Mouse (Mus musculus) lung, embryonic 15.5 days (tissue): ENCODE results near the gene Brsk1. TPM values are rescaled to one million over a fixed set of nuclear protein-coding genes. Genes with fewer than 3 reads are reported as not detected.

Experiments
- ATAC-seq: fragments of 200-750 bp; cut with Nextera tagmentation; 2 replicates; pipeline ENCODE4 v1.8.0; 2017; ENCODE audit warnings: moderate number of reproducible peaks, borderline replicate concordance; ENCODE audit not compliant: low FRiP score, low TSS enrichment; ENCODE audit errors: extremely low read depth
- H3K27ac ChIP-seq: fragments of 300-500 bp; sonication (generic); 2 replicates; pipeline ENCODE4 v1.5.1; 2015; ENCODE audit warnings: moderate library complexity, mild to moderate bottlenecking, inconsistent platforms
- H3K27me3 ChIP-seq: fragments of 300-500 bp; sonication (generic); 2 replicates; pipeline ENCODE4 v1.6.1; 2015; ENCODE audit warnings: inconsistent platforms
- H3K36me3 ChIP-seq: fragments of 300-500 bp; sonication (generic); 2 replicates; pipeline ENCODE4 v1.6.1; 2015; ENCODE audit warnings: inconsistent platforms
- H3K4me1 ChIP-seq: fragments of 300-500 bp; sonication (generic); 2 replicates; pipeline ENCODE4 v1.6.1; 2015; ENCODE audit warnings: inconsistent platforms
- H3K4me2 ChIP-seq: fragments of 300-500 bp; sonication (generic); 2 replicates; pipeline ENCODE4 v1.6.1; 2015; ENCODE audit warnings: inconsistent platforms, mild to moderate bottlenecking, moderate library complexity
- H3K4me3 ChIP-seq: fragments of 300-500 bp; sonication (generic); 2 replicates; pipeline ENCODE4 v1.5.1; 2015; ENCODE audit warnings: mild to moderate bottlenecking, inconsistent platforms
- H3K9ac ChIP-seq: fragments of 300-500 bp; sonication (generic); 2 replicates; pipeline ENCODE4 v1.6.1; 2015; ENCODE audit warnings: inconsistent platforms
- H3K9me3 ChIP-seq: fragments of 300-500 bp; sonication (generic); 2 replicates; pipeline ENCODE4 v1.6.1; 2016; ENCODE audit warnings: inconsistent platforms
- WGBS: fragments of 180-500 bp; shearing (Covaris S2); methylation state at CpG from one replicate; pipeline ENCODE4 v1.1.7; 2015; 5-methylcytosine and 5-hydroxymethylcytosine counted together
- polyA plus RNA-seq: library from polyadenylated mRNA; unstranded; fragments of >200 nt; fragmentation: Nextera tagmentation; extraction: Ambion mirVana; gene quantifications from 2 replicates; pipeline ENCODE4 v1.2.1, GENCODE M21; 2015

Gene Brsk1
- polyA plus RNA-seq, 1 experiment from 2014 or later = 0.87 TPM

GRCm38 (mm10) chr7:4705098-4705497, 14.7 kb downstream of the Brsk1 start:
- Histone ChIP-seq H3K27ac (no peak overlapping the region), H3K9me3 (no peaks in the 10 kb centered on the region), H3K9ac (no peak overlapping the region), H3K4me3 (no peak overlapping the region), H3K36me3 (peaks cover 41% of the 10 kb centered on the region), H3K27me3 (no peaks in the 10 kb centered on the region), H3K4me2 (no peak overlapping the region), H3K4me1 (no peaks in the 10 kb centered on the region)
- ATAC-seq = no peak
- WGBS = 51% methylated on average over 18 of the region's 18 CpGs

GRCm38 (mm10) chr7:4712594-4712993, 22.2 kb downstream of the Brsk1 start:
- ATAC-seq = no peak
- H3K4me1 ChIP-seq = no peaks in the 10 kb centered on the region
- no peaks in the 10 kb centered on the region for H3K27me3 ChIP-seq
- no peak overlapping the region for H3K4me3 ChIP-seq
- H3K4me2 ChIP-seq = no peak overlapping the region
- H3K36me3 ChIP-seq = peaks cover 41% of the 10 kb centered on the region
- H3K27ac ChIP-seq = no peak overlapping the region
- no peak overlapping the region for H3K9ac ChIP-seq
- no peaks in the 10 kb centered on the region for H3K9me3 ChIP-seq
- 81% methylated on average over 3 of the region's 3 CpGs for WGBS

- H3K9ac ChIP-seq = no peak overlapping the region
- H3K27ac ChIP-seq = no peak overlapping the region
- H3K4me2 ChIP-seq = no peak overlapping the region
- H3K27me3 ChIP-seq = no peaks in the 10 kb centered on the region
- H3K4me3 ChIP-seq = no peak overlapping the region
- H3K36me3 ChIP-seq = peaks cover 13% of the 10 kb centered on the region
- no peak for ATAC-seq
- no peaks in the 10 kb centered on the region for H3K9me3 ChIP-seq
- 63% methylated on average over 6 of the region's 6 CpGs for WGBS
- H3K4me1 ChIP-seq = no peaks in the 10 kb centered on the region
These were observed 26.6 kb downstream of the Brsk1 start for GRCm38 (mm10) chr7:4716955-4717354.

DNA sequence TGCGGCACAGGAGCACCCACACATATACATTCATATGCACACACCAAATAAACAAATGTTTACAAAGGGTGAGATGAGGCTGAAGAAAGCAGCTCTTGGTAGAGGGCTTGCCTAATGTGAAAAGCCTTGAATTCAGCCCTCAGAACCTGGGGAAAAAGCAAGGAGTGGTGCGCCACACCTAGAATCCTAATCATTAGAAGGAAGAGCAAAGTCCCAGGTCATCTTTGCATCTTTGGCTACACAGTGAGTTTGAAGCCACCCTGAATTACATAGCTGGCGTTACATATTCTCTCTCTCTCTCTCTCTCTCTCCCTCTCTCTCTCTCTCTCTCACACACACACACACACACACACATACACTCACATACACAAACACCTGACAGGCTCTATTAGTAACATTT, 28.9 kb downstream of the Brsk1 start:
- Histone ChIP-seq H3K4me3 (no peak overlapping the region), H3K9me3 (no peaks in the 10 kb centered on the region), H3K36me3 (peaks cover 6% of the 10 kb centered on the region; the same call in 1 of the 2 replicates), H3K9ac (no peak overlapping the region), H3K4me1 (no peaks in the 10 kb centered on the region), H3K4me2 (no peak overlapping the region), H3K27ac (no peak overlapping the region), H3K27me3 (no peaks in the 10 kb centered on the region)
- WGBS = 87% methylated on average over 3 of the region's 3 CpGs
- ATAC-seq = no peak

DNA sequence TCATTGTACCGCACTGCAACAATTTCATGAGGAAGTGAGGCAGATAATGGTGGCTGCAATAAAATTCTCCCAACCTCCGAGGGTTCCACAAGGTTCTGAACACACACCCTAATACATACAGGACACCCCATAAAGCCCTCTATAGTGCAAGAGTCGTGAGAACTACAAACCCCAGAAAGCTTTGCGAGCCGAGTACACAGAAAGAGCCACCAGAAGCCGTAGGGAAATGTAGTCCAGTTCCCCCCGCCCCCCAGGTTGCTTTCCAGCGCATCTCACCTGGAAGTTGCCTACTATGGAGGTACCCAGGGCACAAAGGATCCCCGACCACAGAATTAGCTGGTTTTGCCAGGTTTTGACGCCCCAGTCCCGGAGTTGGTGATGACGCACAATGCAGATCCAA, 33.1 kb downstream of the Brsk1 start:
- WGBS = 41% methylated on average over 12 of the region's 12 CpGs
- Histone ChIP-seq H3K27ac (no peak overlapping the region), H3K4me1 (no peaks in the 10 kb centered on the region), H3K27me3 (no peaks in the 10 kb centered on the region), H3K36me3 (no peaks in the 10 kb centered on the region), H3K4me3 (peak overlapping the region; percentile 31), H3K9me3 (no peaks in the 10 kb centered on the region), H3K9ac (no peak overlapping the region), H3K4me2 (peak overlapping the region; percentile 54)
- peak; percentile 42; the same call in 1 of the 2 replicates for ATAC-seq

DNA sequence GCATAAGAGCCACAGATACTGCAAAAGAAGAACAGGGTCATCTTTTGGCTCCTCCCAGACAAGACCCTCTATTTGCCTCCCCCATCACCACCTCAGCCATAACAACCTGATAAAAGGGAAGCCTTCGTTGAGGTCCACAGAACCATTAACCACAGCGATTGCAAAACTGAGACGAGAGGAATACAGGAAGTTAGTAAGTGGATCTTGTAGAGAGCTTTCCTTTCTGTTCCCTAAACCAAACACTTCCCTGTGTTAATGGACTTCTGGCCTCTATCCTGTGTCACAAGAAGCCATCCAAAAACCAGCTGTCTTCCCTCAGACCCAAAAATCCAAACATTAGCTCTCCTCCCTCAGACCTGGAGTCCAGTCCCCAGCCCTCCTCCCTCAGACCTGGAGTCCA, 34.0 kb downstream of the Brsk1 start:
- ATAC-seq = no peak

GRCm38 (mm10) chr7:4725169-4725568, 34.8 kb downstream of the Brsk1 start, which contains the start of gene Tmem150b:
Gene Tmem150b (minus strand): TSS chr7:4725249.
- Histone ChIP-seq H3K36me3 (no peaks in the 10 kb centered on the region), H3K9me3 (no peaks in the 10 kb centered on the region), H3K4me1 (no peaks in the 10 kb centered on the region), H3K27me3 (no peaks in the 10 kb centered on the region), H3K4me2 (no peak within 1 kb of the TSS), H3K4me3 (no peak within 1 kb of the TSS), H3K27ac (no peak within 1 kb of the TSS), H3K9ac (no peak within 1 kb of the TSS)
- no peak for ATAC-seq
- WGBS = 59% methylated on average over 7 of the region's 7 CpGs

More for the DNA sequence above, 34.0 kb downstream of the Brsk1 start:
- H3K9ac ChIP-seq = no peak overlapping the region
- 24% methylated on average over 3 of the region's 3 CpGs for WGBS
- H3K4me1 ChIP-seq = no peaks in the 10 kb centered on the region
- H3K9me3 ChIP-seq = no peaks in the 10 kb centered on the region
- H3K27ac ChIP-seq = no peak overlapping the region
- H3K4me3 ChIP-seq = no peak overlapping the region
- no peaks in the 10 kb centered on the region for H3K27me3 ChIP-seq
- no peaks in the 10 kb centered on the region for H3K36me3 ChIP-seq
- no peak overlapping the region for H3K4me2 ChIP-seq

DNA sequence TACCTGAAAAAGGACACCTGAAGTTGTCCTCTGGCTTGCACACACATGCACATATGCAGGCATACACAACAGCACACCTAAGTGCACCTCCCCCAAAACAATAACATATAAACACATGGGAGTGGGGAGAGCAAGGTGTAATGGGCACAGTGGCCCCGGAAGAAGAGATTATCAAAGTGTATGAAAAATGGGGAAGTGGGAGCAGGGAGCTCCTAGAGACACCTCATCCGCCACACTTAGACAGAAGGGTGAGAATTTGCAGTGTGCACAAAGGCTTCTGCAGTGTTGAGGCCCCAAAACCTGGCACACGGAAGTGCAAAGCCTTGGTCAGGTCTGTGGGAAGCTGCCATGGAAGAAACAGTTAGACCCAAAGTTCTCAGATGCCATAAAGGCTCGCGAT, 40.7 kb downstream of the Brsk1 start:
- H3K4me2 ChIP-seq = no peak overlapping the region
- H3K9ac ChIP-seq = no peak overlapping the region
- H3K27me3 ChIP-seq = 0 out of 2 replicates have a peak, but pooled peaks cover 2% of the 10 kb centered on the region
- no peak overlapping the region for H3K4me3 ChIP-seq
- no peaks in the 10 kb centered on the region for H3K9me3 ChIP-seq
- 79% methylated on average over 5 of the region's 5 CpGs for WGBS
- ATAC-seq = no peak
- H3K4me1 ChIP-seq = no peaks in the 10 kb centered on the region
- no peak overlapping the region for H3K27ac ChIP-seq
- no peaks in the 10 kb centered on the region for H3K36me3 ChIP-seq

DNA sequence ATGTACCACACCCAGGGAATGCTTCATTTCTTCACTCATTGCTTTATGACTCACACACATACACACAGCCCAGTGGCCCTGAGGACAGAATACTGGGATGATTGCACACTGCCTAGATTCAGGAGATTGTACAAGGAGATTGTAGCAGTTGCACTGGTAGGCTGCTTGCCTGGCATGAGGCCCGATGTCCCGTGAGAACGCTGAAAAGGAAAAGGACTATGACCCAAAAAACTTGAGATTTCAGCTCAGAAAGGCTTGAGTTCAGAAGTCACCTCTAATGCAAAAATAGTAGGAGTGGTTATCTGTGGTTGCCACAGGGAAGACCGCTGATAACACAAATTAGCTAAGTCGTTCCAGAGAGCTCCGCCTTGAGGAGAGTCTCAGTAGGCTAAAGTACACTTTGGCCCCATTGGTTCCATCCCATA, 42.6 kb downstream of the Brsk1 start:
- H3K4me3 ChIP-seq = no peak overlapping the region
- H3K9me3 ChIP-seq = no peaks in the 10 kb centered on the region
- 49% methylated on average over 6 of the region's 6 CpGs for WGBS
- H3K36me3 ChIP-seq = no peaks in the 10 kb centered on the region
- H3K27ac ChIP-seq = no peak overlapping the region
- no peak overlapping the region for H3K4me2 ChIP-seq
- H3K27me3 ChIP-seq = 0 out of 2 replicates have a peak, but pooled peaks cover 2% of the 10 kb centered on the region
- no peak for ATAC-seq
- no peaks in the 10 kb centered on the region for H3K4me1 ChIP-seq
- no peak overlapping the region for H3K9ac ChIP-seq

DNA sequence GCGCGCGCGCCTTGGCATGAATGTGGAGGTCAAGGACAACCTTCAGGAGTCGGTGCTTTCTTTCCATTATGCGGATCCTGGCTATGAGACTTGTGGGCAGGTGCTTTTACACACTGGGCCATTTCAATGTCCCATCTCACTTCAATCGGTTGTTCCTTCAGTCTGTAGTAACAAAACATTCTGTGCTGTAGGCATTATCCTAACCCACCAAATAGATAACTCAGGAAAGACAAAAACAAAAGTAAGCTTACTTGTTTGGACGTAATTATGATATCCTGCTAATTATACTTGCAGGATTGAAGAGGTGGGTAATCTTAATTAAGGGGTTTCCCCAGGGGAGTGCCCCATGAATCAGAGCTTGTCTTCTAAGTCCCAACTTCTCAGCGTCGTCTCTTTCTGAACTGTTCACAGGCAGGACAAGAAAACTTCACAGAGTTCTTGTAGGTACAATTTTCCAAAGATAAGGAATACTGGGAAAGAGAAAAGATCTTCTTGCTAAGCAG, 48.7 kb downstream of the Brsk1 start:
- H3K9ac ChIP-seq = 0 out of 2 replicates have a peak overlapping the region, but pooled peaks have one; percentile 0

GRCm38 (mm10) chr7:4739544-4740275, 49.3 kb downstream of the Brsk1 start, which contains the start of gene Kmt5c:
Gene Kmt5c (plus strand): TSS chr7:4740115.
- no peaks in the 10 kb centered on the region for H3K9me3 ChIP-seq
- under 1% methylated on average over 38 of the region's 44 CpGs for WGBS
- H3K27ac ChIP-seq = peak within 1 kb of the TSS; percentile 78
- H3K9ac ChIP-seq = peak within 1 kb of the TSS; percentile 81
- H3K4me3 ChIP-seq = peak within 1 kb of the TSS; percentile 79
- H3K36me3 ChIP-seq = peaks cover 5% of the 10 kb centered on the region; the same call in 1 of the 2 replicates
- H3K4me2 ChIP-seq = peak within 1 kb of the TSS; percentile 75
- no peaks in the 10 kb centered on the region for H3K27me3 ChIP-seq
- ATAC-seq = peak; percentile 97
- H3K4me1 ChIP-seq = peaks cover 33% of the 10 kb centered on the region

More for the DNA sequence above, 48.7 kb downstream of the Brsk1 start:
- Histone ChIP-seq H3K27ac (peak overlapping the region; percentile 37), H3K9me3 (no peaks in the 10 kb centered on the region), H3K4me1 (peaks cover 33% of the 10 kb centered on the region), H3K27me3 (no peaks in the 10 kb centered on the region), H3K4me3 (peak overlapping the region; percentile 39), H3K36me3 (no peaks in the 10 kb centered on the region; the same call in 1 of the 2 replicates), H3K4me2 (peak overlapping the region; percentile 51)
- ATAC-seq = no peak
- 54% methylated on average over 10 of the region's 10 CpGs for WGBS

DNA sequence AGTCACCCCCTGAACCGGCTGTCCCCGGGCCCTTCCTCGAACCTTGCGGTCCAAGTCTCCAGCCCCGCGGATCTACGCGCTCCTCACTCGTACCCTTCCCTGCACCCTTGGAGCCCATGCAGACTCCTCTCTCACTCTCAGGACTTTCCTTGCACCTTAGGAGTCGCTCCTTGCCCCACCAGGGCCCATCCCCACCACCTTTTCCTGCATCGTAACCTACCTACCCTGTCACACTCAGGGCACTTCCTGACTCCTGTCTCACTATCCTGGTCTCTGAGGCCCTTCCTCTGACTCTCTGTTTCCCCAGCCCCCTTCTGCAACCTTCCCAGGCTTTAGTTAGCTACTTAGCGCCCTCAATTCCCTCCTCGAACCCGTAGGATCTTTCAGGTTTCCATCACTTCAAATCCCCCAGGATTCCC, 49.9 kb downstream of the Brsk1 start:
- peak; percentile 40 for ATAC-seq
- Histone ChIP-seq H3K9me3 (no peaks in the 10 kb centered on the region), H3K27ac (peak overlapping the region; percentile 78), H3K36me3 (peaks cover 5% of the 10 kb centered on the region; the same call in 1 of the 2 replicates), H3K4me3 (peak overlapping the region; percentile 79), H3K27me3 (no peaks in the 10 kb centered on the region), H3K9ac (peak overlapping the region; percentile 81), H3K4me1 (peaks cover 33% of the 10 kb centered on the region), H3K4me2 (peak overlapping the region; percentile 75)
- WGBS = 1% methylated on average over 12 of the region's 14 CpGs
